Mouse (Mus musculus): ENCODE data around the gene Cdkl4. TPM values are rescaled to one million over a fixed set of nuclear protein-coding genes. Genes with fewer than 3 reads are reported as not detected.

The Cdkl4 gene
- polyA plus RNA-seq, 1 experiment from 2014 or later = 0.53 TPM

DNA sequence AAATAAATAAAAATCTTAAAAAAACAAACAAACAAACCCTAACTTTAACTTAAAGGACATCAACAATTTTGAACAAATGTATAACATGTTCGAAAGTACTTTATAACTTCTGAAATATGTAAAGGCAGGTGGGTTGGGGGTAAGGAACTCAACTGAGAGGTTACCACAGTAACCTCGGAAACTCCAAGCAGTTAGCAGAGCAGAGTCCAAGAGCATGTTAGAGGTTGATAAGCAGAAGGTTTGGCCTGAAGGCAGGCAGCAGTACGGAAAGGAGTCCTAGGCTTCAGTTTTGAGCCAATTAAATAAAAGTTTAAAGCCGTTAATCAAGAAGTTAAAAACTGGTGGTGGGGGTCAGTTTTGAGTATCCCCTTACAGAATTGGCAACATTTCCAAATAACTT lies 101.1 kb downstream of the Cdkl4 start:
- Histone ChIP-seq H3K9ac (ENCODE audit: low read depth, low read length) (no peak overlapping the region), H3K27me3 (replicated peaks; ENCODE audit: control insufficient read depth, insufficient read depth, low read length) (no peaks in the 10 kb centered on the region), H3K27ac (ENCODE audit: low read depth, low read length) (no peak overlapping the region; the same call in 1 of the 2 replicates), H3K36me3 (ENCODE audit: control insufficient read depth, insufficient read depth, low read length) (no peaks in the 10 kb centered on the region), H3K9me3 (ENCODE audit: control insufficient read depth, low read length) (no peaks in the 10 kb centered on the region), H3K4me2 (no peak overlapping the region; the same call in 1 of the 2 replicates), H3K4me1 (replicated peaks; ENCODE audit: control insufficient read depth, insufficient read depth, low read length) (peaks cover 37% of the 10 kb centered on the region), H3K4me3 (ENCODE audit: low read depth, low read length) (no peak overlapping the region)
- no peak for DNase-seq (ENCODE audit: low spot score)
- ATAC-seq (replicated peaks; ENCODE audit: low FRiP score) = peak; percentile 51; the same call in 1 of the 2 replicates
- whole genome bisulfite sequencing = 59% methylated on average over 4 of the region's 4 CpGs

Other genes starting within 250 kb of the Cdkl4 start
- not detected in 2 replicates for gene Gm10190, start 204.3 kb downstream of the Cdkl4 start, polyA plus RNA-seq (2014; fragmentation: Nextera tagmentation; extraction: Ambion mirVana)
- gene Sos1, start 97.4 kb downstream of the Cdkl4 start, polyA plus RNA-seq (2014; fragmentation: Nextera tagmentation; extraction: Ambion mirVana) = 4.5 and 4.7 TPM in 2 replicates
- 9.9 TPM in 2 replicates for gene Map4k3, start 150.7 kb upstream of the Cdkl4 start, polyA plus RNA-seq (2014; fragmentation: Nextera tagmentation; extraction: Ambion mirVana)

Measured in liver, embryonic 11.5 days (tissue).